Mouse (Mus musculus) testis, adult 2 months (tissue): Measurements from ENCODE around the gene Gpr160. TPM values are rescaled to one million over a fixed set of nuclear protein-coding genes. Genes with fewer than 3 reads are reported as not detected.
"Not testable (repeated sequence)": the region's sequence is repeated elsewhere in the genome, so short reads cannot be mapped to it uniquely, and the experiment has no call there.

Source experiments
- H3K27ac ChIP-seq: fragments of 200-500 bp; 2 replicates; pipeline ENCODE4 v1.5.1; 2012; ENCODE audit warnings: low read depth, low read length; ENCODE audit not compliant: control insufficient read depth, insufficient read depth
- H3K27me3 ChIP-seq: fragments of 200-500 bp; 2 replicates; pipeline ENCODE4 v1.6.1; 2012; ENCODE audit warnings: mild to moderate bottlenecking, low read length, moderate library complexity; ENCODE audit not compliant: control insufficient read depth, insufficient read depth
- H3K36me3 ChIP-seq: fragments of 200-500 bp; 2 replicates; pipeline ENCODE4 v1.6.1; 2012; ENCODE audit warnings: mild to moderate bottlenecking, low read length; ENCODE audit not compliant: control insufficient read depth, insufficient read depth
- H3K4me1 ChIP-seq: fragments of 200-500 bp; 2 replicates; pipeline ENCODE4 v1.6.1; 2012; ENCODE audit warnings: low read length; ENCODE audit not compliant: control insufficient read depth, insufficient read depth
- H3K4me3 ChIP-seq: fragments of 200-500 bp; 2 replicates; pipeline ENCODE4 v1.5.1; 2012; ENCODE audit warnings: low read depth, mild to moderate bottlenecking, low read length, moderate library complexity, mixed read lengths; ENCODE audit not compliant: control insufficient read depth
- CTCF ChIP-seq: fragments of 200-500 bp; IDR thresholded peaks from 2 replicates; pipeline ENCODE4 v1.5.1; 2012; ENCODE audit warnings: low read depth, mild to moderate bottlenecking, inconsistent platforms, low read length, moderate library complexity; ENCODE audit not compliant: control insufficient read depth, insufficient read depth, insufficient replicate concordance
- POLR2A ChIP-seq: fragments of 200-500 bp; IDR thresholded peaks from 2 replicates; pipeline ENCODE4 v1.6.1; 2012; ENCODE audit warnings: low read depth, mild to moderate bottlenecking, inconsistent platforms, low read length, moderate library complexity; ENCODE audit not compliant: control insufficient read depth
- polyA plus RNA-seq: library from polyadenylated mRNA; depleted of rRNA; stranded (reverse); fragments of >200 nt; gene quantifications from 2 replicates; pipeline ENCODE4 v1.2.3, GENCODE M21; 2012

Gpr160 gene
- polyA plus RNA-seq, 1 experiment: 218 TPM

- Histone ChIP-seq H3K36me3 (no peaks in the 10 kb centered on the region), H3K4me3 (no peak overlapping the region), H3K27me3 (no peaks in the 10 kb centered on the region), H3K27ac (no peak overlapping the region), H3K4me1 (no peaks in the 10 kb centered on the region)
- no peak for TF ChIP-seq CTCF
- TF ChIP-seq POLR2A: no peak
These were observed 10.0 kb upstream of the Gpr160 start for GRCm38 (mm10) chr3:30845755-30846154.

GRCm38 (mm10) chr3:30847413-30847812 lies 8.3 kb upstream of the Gpr160 start:
- Histone ChIP-seq H3K36me3 (no peaks in the 10 kb centered on the region), H3K27ac (no peak overlapping the region), H3K4me3 (no peak overlapping the region), H3K4me1 (no peaks in the 10 kb centered on the region), H3K27me3 (no peaks in the 10 kb centered on the region)
- TF ChIP-seq POLR2A (no peak), CTCF (no peak)

GRCm38 (mm10) chr3:30851422-30851821 lies 4.3 kb upstream of the Gpr160 start:
- TF ChIP-seq POLR2A: no peak
- TF ChIP-seq CTCF: no peak

GRCm38 (mm10) chr3:30853596-30853995 lies 2.2 kb upstream of the Gpr160 start:
- Histone ChIP-seq H3K27ac (no peak overlapping the region), H3K4me3 (no peak overlapping the region), H3K27me3 (no peaks in the 10 kb centered on the region), H3K36me3 (no peaks in the 10 kb centered on the region), H3K4me1 (peaks cover 8% of the 10 kb centered on the region)
- TF ChIP-seq CTCF: no peak
- no peak for TF ChIP-seq POLR2A

More at GRCm38 (mm10) chr3:30851422-30851821, 4.3 kb upstream of the Gpr160 start:
- Histone ChIP-seq H3K27ac (no peak overlapping the region), H3K27me3 (no peaks in the 10 kb centered on the region), H3K36me3 (no peaks in the 10 kb centered on the region), H3K4me1 (peaks cover 8% of the 10 kb centered on the region), H3K4me3 (no peak overlapping the region)

- H3K27me3 ChIP-seq, H3K4me3 ChIP-seq, H3K27ac ChIP-seq, H3K36me3 ChIP-seq, H3K4me1 ChIP-seq: not testable (repeated sequence)
These were observed 3.8 kb downstream of the Gpr160 start for GRCm38 (mm10) chr3:30859599-30859998.

DNA sequence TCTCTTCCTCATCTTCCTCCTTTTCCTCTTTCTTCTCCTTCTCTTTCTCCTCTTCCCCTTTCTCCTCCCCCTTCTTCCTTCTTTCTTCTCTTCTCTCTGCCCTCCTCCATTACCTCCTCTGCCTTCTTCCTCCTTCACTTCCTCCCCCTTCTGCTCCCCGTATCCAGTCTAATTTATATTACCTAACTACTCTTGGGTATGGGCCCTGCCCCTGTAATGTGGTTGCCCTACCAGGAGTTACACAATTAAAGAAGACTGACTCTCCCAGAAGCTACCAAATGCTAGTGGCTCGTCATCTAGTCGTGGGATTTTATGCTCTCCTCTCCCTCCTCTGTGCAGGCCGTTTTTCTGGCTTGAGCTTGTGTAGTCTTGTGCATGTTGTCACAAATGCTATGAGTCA lies 5.0 kb downstream of the Gpr160 start:
- TF ChIP-seq POLR2A (no peak), CTCF (no peak)
- H3K4me1 ChIP-seq: peaks cover 4% of the 10 kb centered on the region
- H3K27ac ChIP-seq: no peak overlapping the region
- H3K27me3 ChIP-seq: no peaks in the 10 kb centered on the region
- H3K4me3 ChIP-seq: no peak overlapping the region
- no peaks in the 10 kb centered on the region for H3K36me3 ChIP-seq

- H3K36me3 ChIP-seq: no peaks in the 10 kb centered on the region
- no peak overlapping the region for H3K4me3 ChIP-seq
- no peak overlapping the region for H3K27ac ChIP-seq
- no peaks in the 10 kb centered on the region for H3K27me3 ChIP-seq
- TF ChIP-seq CTCF: no peak
- TF ChIP-seq POLR2A: no peak
- peaks cover 2% of the 10 kb centered on the region; the same call in 1 of the 2 replicates for H3K4me1 ChIP-seq
These were observed 8.1 kb downstream of the Gpr160 start for GRCm38 (mm10) chr3:30863712-30864435.

GRCm38 (mm10) chr3:30864640-30865039 lies 8.9 kb downstream of the Gpr160 start:
- H3K27me3 ChIP-seq: no peaks in the 10 kb centered on the region
- TF ChIP-seq CTCF: no peak
- H3K27ac ChIP-seq: no peak overlapping the region
- H3K4me3 ChIP-seq: no peak overlapping the region
- no peaks in the 10 kb centered on the region for H3K36me3 ChIP-seq
- peaks cover 2% of the 10 kb centered on the region; the same call in 1 of the 2 replicates for H3K4me1 ChIP-seq
